Mouse (Mus musculus) midbrain, embryonic 16.5 days (tissue): ENCODE measurements at regions not wholly inside any gene's neighbourhood (a gene's known extent, or its start where the extent isn't known, plus 50 kb on each side); places are given as distances from the start of the nearest gene placed in this dataset.

Source experiments
- ATAC-seq: fragments of 200-750 bp; cut with Nextera tagmentation; 2 replicates; pipeline ENCODE4 v1.8.0; 2017; ENCODE audit warnings: moderate TSS enrichment
- H3K27ac ChIP-seq: fragments of 300-500 bp; sonication (generic); 2 replicates; pipeline ENCODE4 v1.5.1; 2014; ENCODE audit warnings: mild to moderate bottlenecking, low read length, mixed read lengths
- H3K27me3 ChIP-seq: fragments of 300-500 bp; sonication (generic); 2 replicates; pipeline ENCODE4 v1.6.1; 2014; ENCODE audit warnings: low read depth, low read length, mixed read lengths; ENCODE audit not compliant: control insufficient read depth, insufficient read depth
- H3K36me3 ChIP-seq: fragments of 300-500 bp; sonication (generic); 2 replicates; pipeline ENCODE4 v1.6.1; 2014; ENCODE audit warnings: mild to moderate bottlenecking, low read length, moderate library complexity, mixed read lengths; ENCODE audit not compliant: control insufficient read depth, insufficient read depth
- H3K4me1 ChIP-seq: fragments of 300-500 bp; sonication (generic); 2 replicates; pipeline ENCODE4 v1.6.1; 2014; ENCODE audit warnings: mild to moderate bottlenecking, low read length, mixed read lengths; ENCODE audit not compliant: control insufficient read depth, insufficient read depth
- H3K4me2 ChIP-seq: fragments of 300-500 bp; sonication (generic); 2 replicates; pipeline ENCODE4 v1.6.1; 2014; ENCODE audit warnings: mild to moderate bottlenecking, low read length, mixed read lengths
- H3K4me3 ChIP-seq: fragments of 300-500 bp; sonication (generic); 2 replicates; pipeline ENCODE4 v1.5.1; 2014; ENCODE audit warnings: low read depth, mild to moderate bottlenecking, low read length, moderate library complexity, mixed read lengths
- H3K9ac ChIP-seq: fragments of 300-500 bp; sonication (generic); 2 replicates; pipeline ENCODE4 v1.6.1; 2014; ENCODE audit warnings: low read depth, low read length, mixed read lengths
- H3K9me3 ChIP-seq: fragments of 300-500 bp; sonication (generic); replicated peaks from 2 replicates; pipeline ENCODE4 v1.6.1; 2014; ENCODE audit warnings: mild to moderate bottlenecking, low read length, mixed read lengths; ENCODE audit not compliant: control insufficient read depth, poor library complexity, severe bottlenecking
- WGBS: fragments of 180-500 bp; shearing (Covaris S2); extraction: QIAGEN DNeasy Blood & Tissue Kit; methylation state at CpG from one replicate; pipeline ENCODE4 v1.1.7; 2014; 5-methylcytosine and 5-hydroxymethylcytosine counted together

- WGBS: 89% methylated on average over 4 of the region's 4 CpGs
- no peak overlapping the region for H3K27ac ChIP-seq
- H3K9me3 ChIP-seq: no peaks in the 10 kb centered on the region
- H3K4me1 ChIP-seq: no peaks in the 10 kb centered on the region
- no peaks in the 10 kb centered on the region for H3K36me3 ChIP-seq
- no peaks in the 10 kb centered on the region for H3K27me3 ChIP-seq
- H3K9ac ChIP-seq: no peak overlapping the region
- no peak for ATAC-seq
- H3K4me2 ChIP-seq: no peak overlapping the region
- H3K4me3 ChIP-seq: no peak overlapping the region
Measured at GRCm38 (mm10) chr2:74955281-74956128, 129.9 kb downstream of the Mtx2 start.

DNA sequence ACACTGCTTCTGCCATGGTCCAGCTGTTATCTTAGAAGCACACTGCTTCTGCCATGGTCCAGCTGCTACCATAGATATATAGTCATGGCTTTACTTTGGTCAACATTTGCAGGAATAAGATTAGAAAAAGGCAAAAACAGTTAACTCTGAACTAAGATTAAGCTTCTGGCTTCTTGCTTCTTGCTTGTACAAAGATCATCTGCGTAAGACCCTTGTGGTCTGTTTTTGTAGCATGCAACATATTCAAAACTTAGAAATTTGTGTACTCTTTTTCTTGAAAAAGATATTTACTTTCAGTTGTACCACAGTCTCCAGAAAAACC lies 130.5 kb downstream of the Mtx2 start:
- no peak for ATAC-seq
- no peak overlapping the region for H3K27ac ChIP-seq
- no peak overlapping the region for H3K9ac ChIP-seq
- no peaks in the 10 kb centered on the region for H3K9me3 ChIP-seq
- H3K4me3 ChIP-seq: no peak overlapping the region
- no peaks in the 10 kb centered on the region for H3K4me1 ChIP-seq
- WGBS: 97% methylated on average over 1 of the region's 1 CpGs
- H3K36me3 ChIP-seq: no peaks in the 10 kb centered on the region
- no peaks in the 10 kb centered on the region for H3K27me3 ChIP-seq
- no peak overlapping the region for H3K4me2 ChIP-seq

GRCm38 (mm10) chr2:74956556-74956955 lies 131.0 kb downstream of the Mtx2 start:
- no peak overlapping the region for H3K9ac ChIP-seq
- ATAC-seq: no peak
- H3K4me1 ChIP-seq: no peaks in the 10 kb centered on the region
- no peaks in the 10 kb centered on the region for H3K36me3 ChIP-seq
- 95% methylated on average over 2 of the region's 2 CpGs for WGBS
- H3K9me3 ChIP-seq: no peaks in the 10 kb centered on the region
- no peak overlapping the region for H3K4me3 ChIP-seq
- H3K4me2 ChIP-seq: no peak overlapping the region
- no peak overlapping the region for H3K27ac ChIP-seq
- no peaks in the 10 kb centered on the region for H3K27me3 ChIP-seq

- H3K9ac ChIP-seq: no peak overlapping the region
- H3K4me2 ChIP-seq: no peak overlapping the region
- 60% methylated on average over 5 of the region's 5 CpGs for WGBS
- peaks cover 4% of the 10 kb centered on the region; the same call in 1 of the 2 replicates for H3K4me1 ChIP-seq
- H3K9me3 ChIP-seq: no peaks in the 10 kb centered on the region
- no peak overlapping the region for H3K4me3 ChIP-seq
- H3K36me3 ChIP-seq: no peaks in the 10 kb centered on the region
- no peak for ATAC-seq
- H3K27ac ChIP-seq: no peak overlapping the region
- no peaks in the 10 kb centered on the region for H3K27me3 ChIP-seq
Measured at GRCm38 (mm10) chr2:74959936-74960335, 134.3 kb downstream of the Mtx2 start.

- ATAC-seq: no peak
- Histone ChIP-seq H3K9me3 (no peaks in the 10 kb centered on the region), H3K9ac (no peak overlapping the region), H3K27me3 (no peaks in the 10 kb centered on the region), H3K36me3 (no peaks in the 10 kb centered on the region), H3K4me2 (no peak overlapping the region), H3K4me1 (peaks cover 12% of the 10 kb centered on the region), H3K4me3 (no peak overlapping the region), H3K27ac (no peak overlapping the region)
- 94% methylated on average over 6 of the region's 6 CpGs for WGBS
Measured at GRCm38 (mm10) chr2:74962416-74962815, 136.8 kb downstream of the Mtx2 start.

GRCm38 (mm10) chr2:74964360-74964759 lies 138.8 kb downstream of the Mtx2 start:
- Histone ChIP-seq H3K27me3 (no peaks in the 10 kb centered on the region), H3K36me3 (no peaks in the 10 kb centered on the region), H3K27ac (no peak overlapping the region), H3K4me3 (no peak overlapping the region), H3K4me1 (peaks cover 12% of the 10 kb centered on the region), H3K9me3 (no peaks in the 10 kb centered on the region), H3K4me2 (no peak overlapping the region), H3K9ac (no peak overlapping the region)
- WGBS: 0% methylated on average over 6 of the region's 6 CpGs
- peak; percentile 55; the same call in 1 of the 2 replicates for ATAC-seq

- H3K27ac ChIP-seq: peak overlapping the region; percentile 45; the same call in 1 of the 2 replicates
- H3K9ac ChIP-seq: no peak overlapping the region
- peaks cover 12% of the 10 kb centered on the region for H3K4me1 ChIP-seq
- peak overlapping the region; percentile 34 for H3K4me2 ChIP-seq
- no peaks in the 10 kb centered on the region for H3K9me3 ChIP-seq
- no peaks in the 10 kb centered on the region for H3K27me3 ChIP-seq
- H3K36me3 ChIP-seq: no peaks in the 10 kb centered on the region
- ATAC-seq: peak; percentile 79
- 43% methylated on average over 3 of the region's 3 CpGs for WGBS
- H3K4me3 ChIP-seq: no peak overlapping the region
Measured at GRCm38 (mm10) chr2:74964980-74965379, 139.4 kb downstream of the Mtx2 start.

GRCm38 (mm10) chr2:74965384-74966060 lies 139.9 kb downstream of the Mtx2 start:
- Histone ChIP-seq H3K4me2 (peak overlapping the region; percentile 34), H3K9ac (no peak overlapping the region), H3K4me1 (peaks cover 12% of the 10 kb centered on the region), H3K9me3 (no peaks in the 10 kb centered on the region), H3K36me3 (no peaks in the 10 kb centered on the region), H3K27ac (peak overlapping the region; percentile 45), H3K27me3 (no peaks in the 10 kb centered on the region), H3K4me3 (no peak overlapping the region)
- peak; percentile 72 for ATAC-seq
- 24% methylated on average over 18 of the region's 18 CpGs for WGBS

DNA sequence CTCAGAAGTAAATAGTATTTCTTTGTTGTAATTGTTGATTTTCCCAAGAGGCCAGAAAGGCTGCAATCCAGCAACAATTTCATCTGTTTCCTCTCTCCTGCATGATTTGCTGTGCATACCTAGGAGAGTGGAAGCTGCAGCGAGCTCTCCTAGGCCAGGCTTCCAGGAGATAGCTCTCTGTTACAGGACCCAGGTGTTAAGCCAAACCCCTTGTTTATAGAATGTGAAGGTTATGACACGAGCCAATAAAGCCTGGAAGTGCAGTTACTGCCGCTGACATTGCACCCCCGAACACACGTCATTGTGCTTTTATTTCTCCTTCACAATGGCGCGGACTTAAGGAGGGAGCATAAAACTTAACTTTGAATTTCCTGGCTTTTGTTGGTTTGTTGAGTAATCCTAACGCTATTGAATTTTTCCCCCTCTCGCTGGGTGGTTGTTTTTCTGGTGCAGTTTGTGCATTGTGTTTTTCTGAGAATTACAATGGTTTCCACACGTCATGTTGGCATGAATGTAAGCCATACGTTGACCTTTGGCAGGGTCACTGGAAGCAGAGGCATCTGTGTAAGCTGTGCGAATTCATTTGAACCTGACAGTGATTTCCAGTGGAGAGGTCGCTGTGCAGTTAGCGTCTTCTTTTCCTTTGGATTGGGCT lies 145.1 kb downstream of the Mtx2 start:
- no peaks in the 10 kb centered on the region for H3K36me3 ChIP-seq
- no peak overlapping the region for H3K4me2 ChIP-seq
- no peak for ATAC-seq
- H3K4me1 ChIP-seq: peaks cover under 1% of the 10 kb centered on the region; the same call in 1 of the 2 replicates
- H3K4me3 ChIP-seq: no peak overlapping the region
- no peaks in the 10 kb centered on the region for H3K27me3 ChIP-seq
- no peak overlapping the region for H3K27ac ChIP-seq
- no peaks in the 10 kb centered on the region for H3K9me3 ChIP-seq
- WGBS: 41% methylated on average over 14 of the region's 14 CpGs
- no peak overlapping the region for H3K9ac ChIP-seq
